Mouse (Mus musculus): Measurements from ENCODE around the gene Map4k2.
"Not testable (repeated sequence)": the region's sequence is repeated elsewhere in the genome, so short reads cannot be mapped to it uniquely, and the experiment has no call there.

Gene Map4k2

GRCm38 (mm10) chr19:6340524-6341452 is at the start of gene Map4k2:
Map4k2 (plus strand) TSS chr19:6341135.
- in situ Hi-C loops (cut with MboI, MseI), result no loop called here

- in situ Hi-C loops (cut with MboI, MseI), result no loop called here
These were observed 48.7 kb upstream of the Map4k2 start for GRCm38 (mm10) chr19:6292262-6292661.

- in situ Hi-C loops (cut with MboI, MseI), result no loop called here
These were observed 46.6 kb upstream of the Map4k2 start for GRCm38 (mm10) chr19:6294301-6294700.

GRCm38 (mm10) chr19:6296551-6297210 is 44.3 kb upstream of the Map4k2 start:
- in situ Hi-C loops (cut with MboI, MseI), result loop anchor here (5.0 kb wide), 1 partner anchor 804 kb away; the partner anchor contains the start of gene Cfl1

- in situ Hi-C loops (cut with MboI, MseI), result loop anchor here (5.0 kb wide), 1 partner anchor 805 kb away; the partner anchor contains the start of gene Cfl1
These were observed 43.3 kb upstream of the Map4k2 start for GRCm38 (mm10) chr19:6297641-6298040.

- in situ Hi-C loops (cut with MboI, MseI), result loop anchor here (5.0 kb wide), 1 partner anchor 807 kb away; the partner anchor contains the start of gene Cfl1
These were observed 41.9 kb upstream of the Map4k2 start for GRCm38 (mm10) chr19:6299003-6299402.

GRCm38 (mm10) chr19:6299450-6300267 is 41.3 kb upstream of the Map4k2 start:
- in situ Hi-C loops (cut with MboI, MseI), result loop anchor here (5.0 to 10.0 kb wide), 2 partner anchors 385 to 807 kb away; partner anchors contain the start of gene Cfl1

GRCm38 (mm10) chr19:6300402-6300841 is 40.5 kb upstream of the Map4k2 start:
- in situ Hi-C loops (cut with MboI, MseI), result loop anchor here (10.0 kb wide), 1 partner anchor 384 kb away; no protein-coding TSS in a partner anchor

GRCm38 (mm10) chr19:6302114-6302513 is 38.8 kb upstream of the Map4k2 start:
- in situ Hi-C loops (cut with MboI, MseI), result loop anchor here (10.0 kb wide), 1 partner anchor 383 kb away; no protein-coding TSS in a partner anchor

GRCm38 (mm10) chr19:6302522-6302921 is 38.4 kb upstream of the Map4k2 start:
- in situ Hi-C loops (cut with MboI, MseI), result loop anchor here (10.0 kb wide), 1 partner anchor 382 kb away; no protein-coding TSS in a partner anchor

GRCm38 (mm10) chr19:6303831-6304230 is 37.1 kb upstream of the Map4k2 start:
- in situ Hi-C loops (cut with MboI, MseI), result loop anchor here (10.0 kb wide), 1 partner anchor 381 kb away; no protein-coding TSS in a partner anchor

GRCm38 (mm10) chr19:6304787-6305516 is 36.0 kb upstream of the Map4k2 start:
- in situ Hi-C loops (cut with MboI, MseI), result loop anchor here (5.0 to 10.0 kb wide), 2 partner anchors 33 to 380 kb away; no protein-coding TSS in a partner anchor

- in situ Hi-C loops (cut with MboI, MseI), result loop anchor here (5.0 to 10.0 kb wide), 2 partner anchors 33 to 379 kb away; no protein-coding TSS in a partner anchor
These were observed 35.3 kb upstream of the Map4k2 start for GRCm38 (mm10) chr19:6305517-6306115.

GRCm38 (mm10) chr19:6306137-6306551 is 34.8 kb upstream of the Map4k2 start, which contains the start of gene Cdc42bpg:
Cdc42bpg (plus strand) TSS chr19:6306456.
- in situ Hi-C loops (cut with MboI, MseI), result loop anchor here (5.0 to 10.0 kb wide), 2 partner anchors 34 to 379 kb away; no protein-coding TSS in a partner anchor

- in situ Hi-C loops (cut with MboI, MseI), result loop anchor here (5.0 to 10.0 kb wide), 2 partner anchors 34 to 378 kb away; no protein-coding TSS in a partner anchor
These were observed 34.3 kb upstream of the Map4k2 start for GRCm38 (mm10) chr19:6306586-6306985.

GRCm38 (mm10) chr19:6307733-6308531 is 33.0 kb upstream of the Map4k2 start:
- in situ Hi-C loops (cut with MboI, MseI), result loop anchor here (5.0 to 10.0 kb wide), 2 partner anchors 36 to 377 kb away; no protein-coding TSS in a partner anchor

GRCm38 (mm10) chr19:6310181-6310580 is 30.8 kb upstream of the Map4k2 start:
- in situ Hi-C loops (cut with MboI, MseI), result no loop called here

- in situ Hi-C loops (cut with MboI, MseI), result not testable (repeated sequence)
These were observed 29.2 kb upstream of the Map4k2 start for GRCm38 (mm10) chr19:6311783-6312182.

Data from T-helper 2 cell (primary cell).